11 mouse cellular contexts compared by ENCODE assay signal in genomic region chr11:55041348-55041747, GRCm38 (mm10). TPM values are rescaled to one million over a fixed set of nuclear protein-coding genes. Genes with fewer than 3 reads are reported as not detected.
A peak's percentile ranks its signal among the peaks of the same experiment; 100 is the strongest.
DNase-seq lines count a peak whose midpoint lies in the region; ATAC-seq and TF ChIP-seq lines count a peak whose summit lies in the region.
"Had no signal": no experiment of that assay in that cellular context is flagged by ENCODE, and none has a peak within 500 bp of the region (broad histone marks: within the 10 kb centered on the region; RNA-seq: fewer than 3 reads in every experiment).

No protein-coding gene starts in this region.

- no peak for TF ChIP-seq CTCF in thymus, adult 2 months (IDR thresholded peaks at IDR 0.05; ENCODE audit: borderline replicate concordance, control insufficient read depth, extremely low read depth, insufficient read depth, low read length, poor library complexity)

- TF ChIP-seq POLR2A in thymus, adult 2 months (IDR thresholded peaks at IDR 0.05; ENCODE audit: control insufficient read depth, extremely low read depth, insufficient read depth, low read length, poor library complexity), result no peak

- H3K36me3 ChIP-seq in thymus, adult 2 months (ENCODE audit: control insufficient read depth, insufficient read depth, low read length), result no peaks in the 10 kb centered on the region
- H3K36me3 ChIP-seq: liver, embryonic 13.5 days had no signal

- 92% methylated on average over 4 of the region's 4 CpGs for WGBS in thymus, adult 2 months

- no peak overlapping the region for H3K27ac ChIP-seq in thymus, adult 2 months (ENCODE audit: control insufficient read depth, insufficient read depth, low read length)
- H3K27ac ChIP-seq: liver, embryonic 13.5 days had no signal

- peak; percentile 29 to 57 for DNase-seq in cerebellum, postnatal 10 days
- DNase-seq in kidney, postnatal 4 days, result peak; percentile 48 to 50
- DNase-seq in kidney, adult 18-20 months, result no peak
- peak; percentile 24 for DNase-seq in thymus, adult 2 months
- DNase-seq in thymus, adult 18-20 months, result no peak
- peak; percentile 61 for DNase-seq in thymus, postnatal 4 days
- no peak for DNase-seq in Muller cell, postnatal 12 days (ENCODE audit: inconsistent ontology term)
- DNase-seq: adrenal gland, adult 2 months; cerebellum, adult 9-10 months; liver, embryonic 13.5 days had no signal

- ATAC-seq in cerebellum, adult (ENCODE audit: insufficient number of reproducible peaks, low FRiP score, low TSS enrichment), result no peak

- peaks cover 2% of the 10 kb centered on the region; the same call in 1 of the 2 replicates for H3K4me1 ChIP-seq in thymus, adult 2 months (replicated peaks; ENCODE audit: control insufficient read depth, insufficient read depth, low read length)
- H3K4me1 ChIP-seq: liver, embryonic 13.5 days had no signal

- H3K27me3 ChIP-seq in thymus, adult 2 months (ENCODE audit: control insufficient read depth, insufficient read depth, low read length), result no peaks in the 10 kb centered on the region
- H3K27me3 ChIP-seq: liver, embryonic 13.5 days had no signal

- no peak overlapping the region for H3K4me3 ChIP-seq in thymus, adult 2 months (ENCODE audit: control insufficient read depth, insufficient read depth, low read length)
- H3K4me3 ChIP-seq: liver, embryonic 13.5 days had no signal

RNA-seq across cellular contexts. Expression of gene Anxa6, which starts 8.1 kb away (rescaled TPM):
- 121 and 130 TPM in 2 replicates for polyA plus RNA-seq in thymus, adult 2 months (2012; rRNA removed)

RNA-seq across cellular contexts. Expression of gene Ccdc69, which starts 36.6 kb away (rescaled TPM):
- 13.9 and 16.5 TPM in 2 replicates for polyA plus RNA-seq in thymus, adult 2 months (2012; rRNA removed)

RNA-seq across cellular contexts. Expression of gene Gm2a, which starts 56.6 kb away (rescaled TPM):
- 37.2 and 39.9 TPM in 2 replicates for polyA plus RNA-seq in thymus, adult 2 months (2012; rRNA removed)

Comparison
In these comparisons a context has a peak if more than half of its experiments do, and no peak if none do; other contexts are left out.
1. DNase-seq: peak in cerebellum, postnatal 10 days (2 of 2), kidney, postnatal 4 days (2 of 2), thymus, adult 2 months (single experiment) and thymus, postnatal 4 days (single experiment); none in kidney, adult 18-20 months (single experiment), thymus, adult 18-20 months (0 of 2) and Muller cell, postnatal 12 days (single experiment).